ENCODE assay signal across 8 mouse cellular contexts in genomic region chr17:73709131-73710041, GRCm38 (mm10). TPM values are rescaled to one million over a fixed set of nuclear protein-coding genes. Genes with fewer than 3 reads are reported as not detected.
A peak's percentile ranks its signal among the peaks of the same experiment; 100 is the strongest.
DNase-seq lines count a peak whose midpoint lies in the region; ATAC-seq and TF ChIP-seq lines count a peak whose summit lies in the region.

No protein-coding gene starts in this region.

- H3K27ac ChIP-seq in lung, embryonic 15.5 days = no peak overlapping the region
- no peak overlapping the region for H3K27ac ChIP-seq in heart, embryonic 14.5 days (replicated peaks in 1 of 2; ENCODE audit: control insufficient read depth in 1 of 2, insufficient read depth in 1 of 2, low read depth in 2 of 2, low read length in 2 of 2)
- peak overlapping the region; percentile 76 for H3K27ac ChIP-seq in midbrain, embryonic 10.5 days (replicated peaks)
- H3K27ac ChIP-seq in stomach, embryonic 16.5 days (ENCODE audit: low read length) = no peak overlapping the region

- peaks cover 62% of the 10 kb centered on the region for H3K27me3 ChIP-seq in lung, embryonic 15.5 days
- peaks cover 52% of the 10 kb centered on the region for H3K27me3 ChIP-seq in heart, embryonic 14.5 days (ENCODE audit: control insufficient read depth, insufficient read depth, low read length)
- H3K27me3 ChIP-seq in midbrain, embryonic 10.5 days (ENCODE audit: low read depth, poor library complexity, severe bottlenecking) = peaks cover 61% of the 10 kb centered on the region
- H3K27me3 ChIP-seq in stomach, embryonic 16.5 days (ENCODE audit: control insufficient read depth, insufficient read depth, low read length) = peaks cover 41% of the 10 kb centered on the region

- no peak for TF ChIP-seq CTCF in lung, adult 2 months (IDR thresholded peaks at IDR 0.05; ENCODE audit: insufficient read depth, low read length)

- peak overlapping the region; percentile 46 for H3K4me3 ChIP-seq in lung, embryonic 15.5 days
- H3K4me3 ChIP-seq in lung, adult 2 months (replicated peaks; ENCODE audit: extremely low read depth, low read depth, low read length) = no peak overlapping the region
- H3K4me3 ChIP-seq in heart, embryonic 14.5 days (ENCODE audit: control insufficient read depth in 1 of 2, insufficient read depth in 1 of 2, low read depth in 1 of 2, low read length in 2 of 2) = peak overlapping the region; percentile 55
- H3K4me3 ChIP-seq in midbrain, embryonic 10.5 days = peak overlapping the region; percentile 68
- H3K4me3 ChIP-seq in stomach, embryonic 16.5 days (replicated peaks; ENCODE audit: low read length) = peak overlapping the region; percentile 55

- H3K4me1 ChIP-seq in lung, embryonic 15.5 days = peaks cover 13% of the 10 kb centered on the region
- H3K4me1 ChIP-seq in lung, adult 2 months (ENCODE audit: control insufficient read depth, insufficient read depth, low read length) = 0 out of 2 replicates have a peak, but pooled peaks cover 2% of the 10 kb centered on the region
- peaks cover 2 to 7% of the 10 kb centered on the region in 2 experiments; a peak in 2 of 4 replicates for H3K4me1 ChIP-seq in heart, embryonic 14.5 days (ENCODE audit: control insufficient read depth in 2 of 2, insufficient read depth in 2 of 2, low read length in 2 of 2)
- H3K4me1 ChIP-seq in midbrain, embryonic 10.5 days = peaks cover 32% of the 10 kb centered on the region
- H3K4me1 ChIP-seq in stomach, embryonic 16.5 days (ENCODE audit: control insufficient read depth, insufficient read depth, low read length) = peaks cover 7% of the 10 kb centered on the region

- no peaks in the 10 kb centered on the region for H3K36me3 ChIP-seq in lung, embryonic 15.5 days
- no peaks in the 10 kb centered on the region for H3K36me3 ChIP-seq in heart, embryonic 14.5 days (ENCODE audit: control insufficient read depth, insufficient read depth, low read length)
- H3K36me3 ChIP-seq in midbrain, embryonic 10.5 days = no peaks in the 10 kb centered on the region
- H3K36me3 ChIP-seq in stomach, embryonic 16.5 days (ENCODE audit: control insufficient read depth, insufficient read depth, low read length) = no peaks in the 10 kb centered on the region

- ATAC-seq in lung, embryonic 15.5 days (ENCODE audit: borderline replicate concordance, extremely low read depth, low FRiP score, low TSS enrichment) = 0 out of 2 replicates have a peak, but pooled peaks have one; percentile 1
- no peak for ATAC-seq in heart, embryonic 14.5 days (ENCODE audit: insufficient number of reproducible peaks, insufficient read depth, low FRiP score, low read depth)
- peak; percentile 27; the same call in 1 of the 2 replicates for ATAC-seq in stomach, embryonic 16.5 days (ENCODE audit: insufficient read depth, low FRiP score)

- no peaks in the 10 kb centered on the region for H3K9me3 ChIP-seq in lung, embryonic 15.5 days
- 0 out of 2 replicates have a peak, but pooled peaks cover 6% of the 10 kb centered on the region for H3K9me3 ChIP-seq in heart, embryonic 14.5 days (ENCODE audit: control insufficient read depth, low read length)
- no peaks in the 10 kb centered on the region for H3K9me3 ChIP-seq in midbrain, embryonic 10.5 days (replicated peaks)
- 0 out of 2 replicates have a peak, but pooled peaks cover 3% of the 10 kb centered on the region for H3K9me3 ChIP-seq in stomach, embryonic 16.5 days (replicated peaks; ENCODE audit: control insufficient read depth, low read length)

- TF ChIP-seq POLR2A in lung, adult 2 months (IDR thresholded peaks at IDR 0.05; ENCODE audit: borderline replicate concordance, extremely low read depth, low read depth, low read length) = no peak

- H3K4me2 ChIP-seq in lung, embryonic 15.5 days = peak overlapping the region; percentile 95
- peak overlapping the region; percentile 94 for H3K4me2 ChIP-seq in heart, embryonic 14.5 days (ENCODE audit: low read length)
- peak overlapping the region; percentile 91 for H3K4me2 ChIP-seq in stomach, embryonic 16.5 days (ENCODE audit: low read depth, low read length)

- H3K9ac ChIP-seq in lung, embryonic 15.5 days = no peak overlapping the region
- peak overlapping the region; percentile 52; the same call in 1 of the 2 replicates for H3K9ac ChIP-seq in heart, embryonic 14.5 days (ENCODE audit: low read length)
- peak overlapping the region; percentile 51; the same call in 1 of the 2 replicates for H3K9ac ChIP-seq in stomach, embryonic 16.5 days (ENCODE audit: low read length)

- whole genome bisulfite sequencing in lung, embryonic 15.5 days = 2% methylated on average over 43 of the region's 43 CpGs
- WGBS in lung, adult 2 months = 3% methylated on average over 43 of the region's 43 CpGs
- WGBS in heart, embryonic 14.5 days = 2% methylated on average over 43 of the region's 43 CpGs
- 2% methylated on average over 43 of the region's 43 CpGs for WGBS in midbrain, embryonic 10.5 days
- WGBS in stomach, embryonic 16.5 days = 3% methylated on average over 43 of the region's 43 CpGs

- DNase-seq in lung, adult 2 months = no peak
- DNase-seq in cerebellum, postnatal 4 days (ENCODE audit: low spot score in 2 of 2) = peak; percentile 26 to 34
- DNase-seq in kidney, postnatal 25 days = peak; percentile 78 to 90
- peak; percentile 43 for DNase-seq in midbrain, embryonic 10.5 days (ENCODE audit: low spot score)
- no peak for DNase-seq in gastrocnemius, adult 18-20 months (ENCODE audit: low spot score)

RNA-seq across cellular contexts. Expression of gene Galnt14, which starts 0.9 kb away (rescaled TPM):
- polyA plus RNA-seq in lung, embryonic 15.5 days (2015; fragmentation: Nextera tagmentation; extraction: Ambion mirVana) = 0.10 and 0.15 TPM in 2 replicates
- 0.08 TPM in 1 of 2 replicates, not detected in the other for polyA plus RNA-seq in lung, adult 2 months (2012; rRNA removed)
- 0.39 and 0.82 TPM in 2 replicates for polyA plus RNA-seq in heart, embryonic 14.5 days (2014; fragmentation: Nextera tagmentation; extraction: Ambion mirVana)
- 1.8 and 3.8 TPM in 2 replicates for polyA plus RNA-seq in midbrain, embryonic 10.5 days (2016; fragmentation: Nextera tagmentation; extraction: Ambion mirVana)
- polyA plus RNA-seq in stomach, embryonic 16.5 days (2015; fragmentation: Nextera tagmentation; extraction: Ambion mirVana) = 0.25 and 0.30 TPM in 2 replicates
- total RNA-seq in gastrocnemius, adult 18-20 months (2021) = not detected

Comparison
In these comparisons a context has a peak if more than half of its experiments do, and no peak if none do; other contexts are left out.
1. DNase-seq: peak in cerebellum, postnatal 4 days (2 of 2), kidney, postnatal 25 days (2 of 2) and midbrain, embryonic 10.5 days (single experiment); none in lung, adult 2 months (single experiment) and gastrocnemius, adult 18-20 months (single experiment).
2. Peak in every context shown above with its lines, with median percentiles within 50 percentile points of each other: H3K4me2 ChIP-seq.